Mouse (Mus musculus): ENCODE results near the gene Aes. TPM values are rescaled to one million over a fixed set of nuclear protein-coding genes. Genes with fewer than 3 reads are reported as not detected.

Aes gene
- polyA plus RNA-seq, 1 experiment from 2014 or later, result 665 TPM

- no peak for ATAC-seq (replicated peaks)
- WGBS, result 74% methylated on average over 6 of the region's 6 CpGs
- Histone ChIP-seq H3K27ac (replicated peaks) (no peak overlapping the region; the same call in 1 of the 2 replicates), H3K4me2 (replicated peaks) (no peak overlapping the region; the same call in 1 of the 2 replicates), H3K9me3 (no peaks in the 10 kb centered on the region), H3K4me3 (no peak overlapping the region), H3K36me3 (peaks cover 29% of the 10 kb centered on the region), H3K27me3 (peaks cover 16% of the 10 kb centered on the region; the same call in 1 of the 2 replicates), H3K9ac (replicated peaks) (no peak overlapping the region), H3K4me1 (peaks cover 49% of the 10 kb centered on the region)
Observed at GRCm38 (mm10) chr10:81562411-81562810, 3.1 kb downstream of the Aes start.

DNA sequence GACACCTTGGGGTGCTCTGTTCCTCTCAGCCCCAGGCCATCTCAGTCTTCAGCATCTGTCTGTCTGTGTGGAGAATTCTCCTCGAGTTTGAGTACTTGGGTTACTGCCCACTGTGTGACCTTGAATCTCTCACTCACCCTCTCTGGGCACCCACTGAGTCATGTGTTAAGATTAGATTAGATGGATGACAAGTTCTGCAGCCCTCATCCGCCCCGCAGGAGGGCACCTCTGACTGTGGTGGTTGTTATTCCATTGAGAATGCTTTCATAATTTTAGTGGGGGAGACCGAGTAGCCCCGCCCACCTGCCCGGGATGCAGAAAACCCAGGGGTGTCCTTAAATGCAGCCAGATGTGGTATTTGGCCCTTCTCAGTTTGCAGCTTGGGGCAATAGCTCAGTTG is 4.2 kb downstream of the Aes start:
- H3K27me3 ChIP-seq, result peaks cover 21% of the 10 kb centered on the region; the same call in 1 of the 2 replicates
- WGBS, result 55% methylated on average over 6 of the region's 6 CpGs
- H3K9me3 ChIP-seq, result no peaks in the 10 kb centered on the region
- peaks cover 58% of the 10 kb centered on the region for H3K4me1 ChIP-seq
- H3K4me2 ChIP-seq (replicated peaks), result peak overlapping the region; percentile 5; the same call in 1 of the 2 replicates
- no peak for ATAC-seq (replicated peaks)
- 0 out of 2 replicates have a peak overlapping the region, but pooled peaks have one; percentile 14 for H3K4me3 ChIP-seq
- H3K9ac ChIP-seq (replicated peaks), result no peak overlapping the region
- peaks cover 29% of the 10 kb centered on the region for H3K36me3 ChIP-seq
- H3K27ac ChIP-seq (replicated peaks), result no peak overlapping the region

GRCm38 (mm10) chr10:81564216-81564615 is 4.9 kb downstream of the Aes start:
- no peak overlapping the region for H3K9ac ChIP-seq (replicated peaks)
- peak overlapping the region; percentile 5; the same call in 1 of the 2 replicates for H3K4me2 ChIP-seq (replicated peaks)
- H3K4me1 ChIP-seq, result peaks cover 60% of the 10 kb centered on the region
- peak overlapping the region; percentile 14 for H3K4me3 ChIP-seq
- 11% methylated on average over 10 of the region's 10 CpGs for WGBS
- no peak for ATAC-seq (replicated peaks)
- peaks cover 21% of the 10 kb centered on the region; the same call in 1 of the 2 replicates for H3K27me3 ChIP-seq
- H3K9me3 ChIP-seq, result no peaks in the 10 kb centered on the region
- H3K36me3 ChIP-seq, result peaks cover 29% of the 10 kb centered on the region
- H3K27ac ChIP-seq (replicated peaks), result no peak overlapping the region

GRCm38 (mm10) chr10:81564734-81565133 is 5.4 kb downstream of the Aes start:
- Histone ChIP-seq H3K4me3 (no peak overlapping the region), H3K27ac (replicated peaks) (no peak overlapping the region), H3K27me3 (peaks cover 21% of the 10 kb centered on the region; the same call in 1 of the 2 replicates), H3K4me2 (replicated peaks) (no peak overlapping the region), H3K9me3 (no peaks in the 10 kb centered on the region), H3K36me3 (peaks cover 29% of the 10 kb centered on the region), H3K9ac (replicated peaks) (no peak overlapping the region), H3K4me1 (peaks cover 63% of the 10 kb centered on the region)
- WGBS, result 23% methylated on average over 10 of the region's 10 CpGs
- ATAC-seq (replicated peaks), result no peak

- 42% methylated on average over 20 of the region's 20 CpGs for WGBS
- Histone ChIP-seq H3K4me2 (replicated peaks) (no peak overlapping the region), H3K4me3 (no peak overlapping the region), H3K9me3 (no peaks in the 10 kb centered on the region), H3K4me1 (peaks cover 68% of the 10 kb centered on the region), H3K36me3 (peaks cover 29% of the 10 kb centered on the region), H3K27me3 (peaks cover 21% of the 10 kb centered on the region; the same call in 1 of the 2 replicates), H3K27ac (replicated peaks) (no peak overlapping the region), H3K9ac (replicated peaks) (no peak overlapping the region)
- ATAC-seq (replicated peaks), result no peak
Observed at GRCm38 (mm10) chr10:81565257-81566228, 6.3 kb downstream of the Aes start.

- Histone ChIP-seq H3K27ac (replicated peaks) (peak overlapping the region; percentile 33; the same call in 1 of the 2 replicates), H3K27me3 (peaks cover 35% of the 10 kb centered on the region), H3K4me1 (peaks cover 67% of the 10 kb centered on the region), H3K36me3 (peaks cover 29% of the 10 kb centered on the region), H3K9me3 (no peaks in the 10 kb centered on the region), H3K4me3 (no peak overlapping the region), H3K4me2 (replicated peaks) (no peak overlapping the region; the same call in none of the 2 replicates), H3K9ac (replicated peaks) (no peak overlapping the region; the same call in 1 of the 2 replicates)
- no peak for ATAC-seq (replicated peaks)
- 4% methylated on average over 16 of the region's 16 CpGs for WGBS
Observed at GRCm38 (mm10) chr10:81568381-81569191, 9.3 kb downstream of the Aes start.

DNA sequence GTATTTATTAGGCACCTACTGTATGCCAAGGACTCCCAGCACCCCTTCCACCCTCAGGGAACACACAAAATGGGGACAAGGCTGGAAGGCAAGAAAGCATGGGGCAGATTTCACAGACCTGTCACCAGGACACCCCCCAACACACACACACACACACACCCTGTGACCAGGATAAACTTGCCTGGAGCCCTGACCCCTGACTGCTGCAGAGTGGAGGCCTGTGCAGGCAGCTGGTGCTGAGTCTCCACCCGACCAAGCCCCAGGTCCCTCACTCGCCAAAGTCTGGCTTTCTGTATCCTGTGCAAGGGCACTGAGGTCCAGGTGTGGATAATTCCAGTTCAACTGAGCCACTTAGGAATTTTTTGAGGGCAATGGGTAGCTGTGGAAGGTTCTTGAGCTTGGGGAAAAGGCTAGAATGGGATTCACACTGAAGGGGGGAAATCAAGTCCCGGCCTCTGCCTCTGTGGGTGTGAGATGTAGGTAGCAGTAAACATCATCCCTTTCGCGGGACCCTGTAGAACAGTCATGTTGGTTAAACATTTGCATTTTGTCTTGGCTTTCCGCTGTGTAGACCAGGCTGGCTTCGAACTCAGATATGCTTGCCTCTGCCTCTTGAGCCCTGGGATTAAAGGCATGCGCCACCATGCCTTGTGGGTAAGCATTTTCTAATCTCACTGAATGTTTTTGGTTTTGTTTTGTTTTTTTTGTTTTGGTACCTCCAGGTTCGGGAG is 10.4 kb downstream of the Aes start:
- Histone ChIP-seq H3K27ac (replicated peaks) (peak overlapping the region; percentile 91; the same call in 1 of the 2 replicates), H3K4me1 (peaks cover 62% of the 10 kb centered on the region), H3K27me3 (peaks cover 46% of the 10 kb centered on the region), H3K9me3 (no peaks in the 10 kb centered on the region), H3K4me3 (no peak overlapping the region), H3K4me2 (replicated peaks) (no peak overlapping the region), H3K36me3 (peaks cover 22% of the 10 kb centered on the region), H3K9ac (replicated peaks) (no peak overlapping the region)
- no peak for ATAC-seq (replicated peaks)
- WGBS, result 29% methylated on average over 9 of the region's 9 CpGs

DNA sequence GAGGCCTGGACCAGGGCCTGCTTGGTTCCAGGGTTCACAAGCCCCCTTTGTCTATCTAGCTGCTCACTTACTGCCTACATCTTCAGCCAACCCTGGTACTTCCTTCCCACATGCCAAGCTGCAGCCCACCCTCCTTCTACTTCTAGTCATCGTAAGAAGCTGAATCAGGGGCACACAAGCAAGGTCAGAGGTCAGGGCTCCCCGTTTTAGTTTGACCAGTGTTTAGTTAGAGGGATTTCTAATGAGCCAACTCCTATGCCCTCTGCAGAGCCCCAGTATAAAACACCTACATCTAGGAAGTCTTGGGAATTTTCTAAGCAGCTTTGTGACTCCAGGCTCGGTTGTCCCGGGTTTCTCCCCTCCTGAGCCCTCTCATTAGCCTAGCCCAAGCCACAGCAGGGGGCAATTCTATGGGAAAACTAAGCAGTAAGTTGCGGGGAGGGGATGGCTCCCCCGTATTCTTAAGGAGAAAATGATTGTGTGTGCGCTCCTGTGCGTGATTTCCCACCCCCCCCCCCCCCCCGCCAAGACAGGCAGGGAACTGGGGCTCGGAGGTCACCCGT is 11.0 kb downstream of the Aes start:
- H3K36me3 ChIP-seq, result peaks cover 16% of the 10 kb centered on the region
- peaks cover 41% of the 10 kb centered on the region for H3K27me3 ChIP-seq
- peak overlapping the region; percentile 47 for H3K4me3 ChIP-seq
- 0% methylated on average over 9 of the region's 11 CpGs for WGBS
- ATAC-seq (replicated peaks), result peak; percentile 18; the same call in 1 of the 2 replicates
- peak overlapping the region; percentile 22; the same call in 1 of the 2 replicates for H3K9ac ChIP-seq (replicated peaks)
- no peaks in the 10 kb centered on the region for H3K9me3 ChIP-seq
- H3K4me1 ChIP-seq, result peaks cover 67% of the 10 kb centered on the region
- peak overlapping the region; percentile 89 for H3K4me2 ChIP-seq (replicated peaks)
- peak overlapping the region; percentile 91 for H3K27ac ChIP-seq (replicated peaks)

GRCm38 (mm10) chr10:81570831-81571500 is 11.7 kb downstream of the Aes start:
- WGBS, result under 1% methylated on average over 33 of the region's 34 CpGs

GRCm38 (mm10) chr10:81571501-81571876 is 12.2 kb downstream of the Aes start:
- Histone ChIP-seq H3K27ac (replicated peaks) (peak overlapping the region; percentile 91), H3K27me3 (peaks cover 48% of the 10 kb centered on the region), H3K36me3 (peaks cover 4% of the 10 kb centered on the region; the same call in 1 of the 2 replicates), H3K9ac (replicated peaks) (peak overlapping the region; percentile 36), H3K9me3 (no peaks in the 10 kb centered on the region), H3K4me2 (replicated peaks) (peak overlapping the region; percentile 89), H3K4me3 (peak overlapping the region; percentile 47), H3K4me1 (peaks cover 78% of the 10 kb centered on the region)
- peak; percentile 93 for ATAC-seq (replicated peaks)
- WGBS, result under 1% methylated on average over 18 of the region's 18 CpGs

More at GRCm38 (mm10) chr10:81570831-81571500, 11.7 kb downstream of the Aes start:
- H3K4me2 ChIP-seq (replicated peaks), result peak overlapping the region; percentile 89
- H3K27me3 ChIP-seq, result peaks cover 43% of the 10 kb centered on the region
- peak overlapping the region; percentile 36 for H3K9ac ChIP-seq (replicated peaks)
- H3K4me1 ChIP-seq, result peaks cover 73% of the 10 kb centered on the region
- H3K36me3 ChIP-seq, result peaks cover 9% of the 10 kb centered on the region
- ATAC-seq (replicated peaks), result peak; percentile 67
- no peaks in the 10 kb centered on the region for H3K9me3 ChIP-seq
- peak overlapping the region; percentile 91 for H3K27ac ChIP-seq (replicated peaks)
- peak overlapping the region; percentile 47 for H3K4me3 ChIP-seq
